Mouse (Mus musculus): ENCODE measurements at regions not wholly inside any gene's neighbourhood (a gene's known extent, or its start where the extent isn't known, plus 50 kb on each side); places are given as distances from the start of the nearest gene placed in this dataset.
A peak's percentile ranks its signal among the peaks of the same experiment; 100 is the strongest.

DNA sequence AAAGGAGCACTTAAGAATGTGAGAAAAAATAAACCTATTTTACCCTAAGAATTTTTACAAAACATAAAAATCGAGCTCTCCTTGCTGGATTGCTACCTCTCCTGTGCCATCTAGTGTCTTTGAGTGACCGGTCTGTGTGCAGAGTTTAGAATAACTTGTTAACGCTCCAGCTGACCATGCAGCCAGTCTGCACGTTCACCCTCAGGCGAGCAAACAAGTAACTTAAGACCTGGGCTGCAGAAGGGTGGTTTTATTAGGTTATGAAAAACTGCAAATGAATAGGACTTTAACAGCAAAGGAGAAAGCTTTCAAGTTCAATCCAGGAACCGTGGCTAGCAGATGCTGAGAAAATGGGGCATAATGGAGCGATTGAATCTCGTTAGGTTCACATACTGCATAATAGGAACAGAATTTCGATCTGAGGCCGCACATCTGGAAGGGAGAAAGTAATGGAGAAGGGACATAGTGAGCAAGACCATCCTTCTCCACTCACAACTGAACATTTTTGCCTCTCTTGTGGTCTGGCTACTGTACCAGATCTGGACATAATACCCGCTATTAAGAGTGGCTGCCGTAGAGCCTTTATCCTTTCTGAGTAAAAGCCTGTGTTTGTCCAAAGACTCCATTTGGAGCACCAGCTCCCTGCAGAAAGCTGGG lies 363.0 kb upstream of the Intu start:
- DNase-seq (ENCODE audit: low read depth, low spot score), result peak; percentile 61

DNA sequence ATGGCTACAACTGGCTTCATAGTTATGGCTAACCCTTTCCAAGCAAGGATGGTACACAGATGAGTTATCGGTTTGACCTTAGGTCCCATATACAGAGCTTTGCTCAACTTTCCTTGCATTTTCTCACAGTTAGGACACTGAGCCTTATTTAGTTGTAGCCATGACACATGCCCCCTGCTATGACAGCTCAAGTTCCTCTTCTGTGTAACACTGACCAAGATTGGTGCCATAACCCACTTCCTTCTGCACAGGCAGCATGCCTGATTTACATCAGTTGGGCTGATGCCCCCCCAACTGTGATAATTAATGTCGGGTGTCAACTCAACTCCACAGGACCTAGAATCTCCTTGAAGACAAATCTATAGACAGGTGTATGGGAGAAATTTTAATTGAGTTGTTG lies 361.5 kb upstream of the Intu start:
- DNase-seq (ENCODE audit: low read depth, low spot score), result no peak

DNA sequence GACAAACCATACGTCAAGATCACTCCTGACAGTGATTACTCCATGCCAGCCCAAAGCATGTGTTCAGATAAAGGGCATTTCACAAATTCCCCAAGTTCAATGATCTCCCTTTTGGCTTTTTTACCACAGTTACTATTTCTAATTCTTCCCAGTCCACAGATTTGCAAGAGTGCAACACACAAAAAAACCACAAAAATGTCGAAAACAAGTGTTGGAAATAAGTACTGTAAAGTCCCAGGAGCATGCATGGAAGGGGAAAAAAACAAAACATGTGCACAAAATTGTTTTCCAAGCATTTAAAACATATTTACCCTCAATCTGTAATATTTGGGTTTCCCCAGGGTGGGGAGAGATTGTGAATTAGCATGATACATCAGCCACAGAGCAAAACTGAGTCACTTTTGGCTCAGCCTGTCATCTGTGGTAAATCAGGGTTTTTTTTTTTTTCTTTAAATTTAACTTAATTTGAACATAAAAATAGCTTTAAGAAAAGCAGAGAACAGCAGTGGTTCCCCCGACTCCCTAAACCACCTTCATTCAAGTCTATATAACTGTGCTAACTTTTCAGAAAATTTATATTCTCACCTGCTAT lies 351.3 kb upstream of the Intu start:
- no peak for DNase-seq (ENCODE audit: low read depth, low spot score)

DNA sequence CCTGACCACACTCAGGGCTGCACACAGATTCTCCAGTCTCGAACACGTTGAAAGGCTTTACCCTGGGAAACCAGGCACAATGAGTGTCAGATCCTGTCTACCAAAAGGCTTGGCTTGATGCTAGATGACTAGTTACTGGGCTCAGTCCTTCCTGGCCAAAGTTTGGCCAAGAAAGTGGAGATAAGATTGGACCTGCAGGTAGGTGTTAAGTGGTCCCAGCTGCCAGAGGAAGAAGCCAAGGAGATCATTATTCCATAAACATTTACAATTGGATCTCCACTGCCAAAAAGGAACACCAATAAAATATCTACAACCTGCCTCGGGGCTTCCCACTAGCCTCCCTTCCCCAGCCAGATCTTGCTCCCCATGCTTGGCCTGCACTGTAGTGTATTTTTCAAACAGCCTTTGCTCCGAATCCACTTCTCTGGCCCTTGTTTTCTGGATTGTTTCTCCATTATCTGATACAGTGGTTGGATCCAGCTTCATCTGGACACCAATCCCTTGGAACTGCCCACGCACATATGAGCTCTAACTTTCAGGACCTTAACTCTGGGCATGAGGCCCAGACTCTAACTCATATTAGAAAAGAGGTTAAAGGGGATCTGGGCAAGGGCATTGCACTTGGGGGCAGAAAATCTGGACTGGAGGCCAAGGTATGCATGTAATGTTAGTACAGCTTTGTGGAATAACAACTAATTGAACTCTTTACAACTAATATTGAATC lies 345.3 kb upstream of the Intu start:
- DNase-seq (ENCODE audit: low read depth, low spot score), result no peak

DNA sequence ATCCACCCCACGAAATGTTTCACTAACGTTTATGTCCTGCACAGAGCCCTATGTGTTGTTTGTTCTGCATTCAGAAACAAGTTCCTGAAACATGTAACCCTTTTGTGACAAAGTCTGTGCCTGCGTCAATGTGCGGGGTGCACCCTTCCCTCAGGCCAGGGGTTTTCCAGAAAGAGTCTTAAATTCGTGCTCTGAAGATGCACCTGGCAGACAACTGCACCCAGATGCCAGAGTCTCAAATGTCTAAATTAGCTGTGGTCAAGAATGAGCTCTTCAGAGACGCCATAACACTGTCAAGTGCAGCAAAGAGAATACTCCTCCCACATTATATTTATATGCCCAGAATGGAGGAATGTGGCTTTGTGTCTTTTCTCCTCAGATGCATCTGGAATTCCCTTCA lies 341.6 kb upstream of the Intu start:
- DNase-seq (ENCODE audit: low read depth, low spot score), result no peak

DNA sequence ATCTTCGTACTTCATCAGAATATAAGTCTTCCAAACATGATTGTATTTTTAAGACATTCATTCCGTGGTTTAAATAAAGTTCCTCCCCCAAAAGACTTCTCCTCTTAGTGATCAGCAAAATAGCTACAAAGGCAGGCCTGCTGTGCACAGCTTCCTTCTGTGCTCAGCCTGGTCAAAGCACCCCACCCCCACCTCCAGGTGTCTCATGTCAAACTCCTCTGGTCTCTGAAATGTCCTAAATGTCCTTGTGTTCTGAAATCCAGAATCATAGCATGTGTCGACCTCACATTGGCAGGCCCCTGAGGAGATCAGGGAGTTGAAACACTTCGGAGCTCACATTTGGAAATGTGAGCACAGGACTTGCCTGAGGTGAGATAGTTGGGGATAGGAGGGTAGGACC lies 341.1 kb upstream of the Intu start:
- no peak for DNase-seq (ENCODE audit: low read depth, low spot score)

DNA sequence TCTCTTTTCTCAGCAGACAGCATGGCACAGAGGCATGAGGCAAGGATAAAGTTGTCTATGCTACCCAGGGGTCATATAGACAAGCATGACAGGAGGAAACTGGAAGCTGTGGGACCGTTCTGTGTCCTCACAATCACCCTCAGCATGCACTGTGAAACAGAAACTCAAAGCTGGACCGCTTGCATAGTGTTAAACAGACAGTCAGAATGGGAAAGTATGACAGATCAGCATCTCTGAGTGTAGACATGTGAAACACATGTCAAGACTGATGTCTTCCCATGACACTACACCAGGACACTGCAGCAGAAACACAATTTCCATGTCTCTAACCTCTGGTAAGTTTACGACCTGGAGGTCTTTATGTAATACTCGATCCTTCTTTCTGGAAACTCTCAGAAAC lies 330.9 kb upstream of the Intu start:
- no peak for DNase-seq (ENCODE audit: low read depth, low spot score)

DNA sequence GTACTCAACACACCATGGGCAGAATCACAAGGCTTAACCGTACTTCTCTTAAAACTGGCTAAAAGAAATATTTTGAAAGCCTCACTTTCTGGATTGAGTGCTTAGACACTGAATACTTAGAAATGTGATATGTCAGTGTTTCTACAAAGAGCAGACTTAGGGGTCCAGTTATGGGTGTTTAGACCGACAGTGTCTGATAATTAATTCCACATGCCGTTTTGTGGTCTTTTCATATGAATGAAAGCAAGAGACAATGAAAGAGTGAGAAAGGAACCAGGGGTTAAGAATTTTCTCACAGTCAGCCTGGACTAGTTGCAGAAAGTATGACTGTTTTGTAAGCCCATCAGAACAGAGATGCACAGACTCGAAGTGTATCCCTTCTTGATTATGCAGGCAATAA lies 324.8 kb upstream of the Intu start:
- peak; percentile 8 for DNase-seq (ENCODE audit: low read depth, low spot score)

DNA sequence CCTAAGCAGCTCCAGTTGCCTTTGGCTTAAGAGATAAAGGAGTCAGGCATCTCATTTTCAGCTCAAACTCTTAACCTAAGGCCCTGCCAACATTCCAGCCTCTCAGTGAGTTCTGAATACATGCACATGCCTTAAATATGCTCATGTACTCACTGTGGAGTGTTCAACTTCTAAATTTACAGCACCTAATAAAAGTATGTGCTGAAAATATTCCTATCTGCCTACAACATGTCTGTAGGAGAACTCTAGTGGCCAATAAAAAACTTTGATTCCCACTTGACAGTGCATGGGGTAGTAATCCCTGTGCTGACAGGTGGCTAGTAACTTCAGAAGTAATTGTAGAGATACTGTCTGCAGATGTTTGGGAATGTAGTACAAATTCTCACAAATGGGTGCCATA lies 319.3 kb upstream of the Intu start:
- no peak for DNase-seq (ENCODE audit: low read depth, low spot score)

DNA sequence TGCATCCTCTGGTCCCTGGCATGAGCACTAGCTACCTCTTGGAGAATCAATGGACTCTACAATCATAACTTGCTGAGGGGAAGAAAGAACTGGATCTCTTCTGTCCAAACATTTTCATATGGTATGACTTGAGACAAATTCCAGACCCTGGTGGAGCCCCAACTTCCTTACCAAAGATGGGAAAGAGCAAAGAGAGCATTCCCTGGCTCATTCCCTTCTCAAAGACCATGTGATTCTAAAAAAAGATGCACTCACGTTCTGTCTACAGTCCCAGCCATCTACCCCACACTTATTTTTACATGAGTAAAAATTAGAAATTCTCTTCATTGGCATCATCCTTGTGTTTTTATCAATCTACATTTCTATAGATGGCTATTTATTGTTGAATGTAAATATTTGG lies 304.3 kb upstream of the Intu start:
- no peak for DNase-seq (ENCODE audit: low read depth, low spot score)

DNA sequence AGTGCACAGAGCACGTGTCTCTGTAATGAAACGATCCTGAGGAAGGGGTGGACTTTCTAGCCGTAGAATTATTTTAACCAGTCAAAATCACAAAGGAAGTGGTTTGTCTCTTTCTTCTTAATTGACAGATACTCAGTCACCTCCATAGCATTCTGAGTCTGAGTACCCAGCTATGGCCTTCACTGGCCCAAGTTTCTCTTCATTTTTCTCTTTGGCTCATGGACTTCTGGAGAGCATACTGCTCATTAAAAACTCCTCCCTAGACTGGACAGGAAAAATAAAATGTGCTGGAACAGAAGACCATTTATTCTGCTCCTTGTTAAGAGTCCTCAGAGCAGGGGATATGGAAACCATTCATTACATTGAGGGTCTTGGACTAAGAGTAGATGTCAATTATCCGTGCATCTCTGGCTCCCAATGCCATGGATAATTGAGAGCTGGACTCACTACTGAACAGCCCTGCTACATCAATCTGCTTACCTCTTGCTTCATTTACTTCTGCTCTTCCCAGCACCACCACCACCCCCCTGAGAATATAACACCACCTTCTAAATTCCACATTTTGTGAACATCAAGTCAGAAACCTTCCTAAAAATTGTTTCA lies 287.5 kb upstream of the Intu start:
- DNase-seq (ENCODE audit: low read depth, low spot score), result no peak

DNA sequence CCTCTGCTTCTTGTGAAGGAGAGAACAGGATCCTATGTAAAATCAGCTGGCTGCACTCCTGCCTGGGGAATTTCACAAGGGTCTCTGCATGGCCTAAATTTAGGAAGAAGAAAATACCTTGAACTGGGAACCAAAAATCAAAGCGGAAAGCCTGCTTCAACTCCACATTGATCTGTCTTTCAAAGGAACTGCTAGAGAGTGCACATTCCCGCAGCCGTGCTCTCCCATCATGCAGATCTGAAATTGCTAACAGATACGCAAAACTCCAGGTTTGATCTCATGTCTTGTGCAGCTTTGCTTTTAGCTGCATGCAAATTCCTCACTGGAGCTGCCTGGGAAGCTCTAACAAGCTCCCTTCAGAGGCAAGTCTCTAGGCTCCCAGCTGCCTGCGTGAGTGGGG lies 276.7 kb upstream of the Intu start:
- no peak for DNase-seq (ENCODE audit: low read depth, low spot score)

DNA sequence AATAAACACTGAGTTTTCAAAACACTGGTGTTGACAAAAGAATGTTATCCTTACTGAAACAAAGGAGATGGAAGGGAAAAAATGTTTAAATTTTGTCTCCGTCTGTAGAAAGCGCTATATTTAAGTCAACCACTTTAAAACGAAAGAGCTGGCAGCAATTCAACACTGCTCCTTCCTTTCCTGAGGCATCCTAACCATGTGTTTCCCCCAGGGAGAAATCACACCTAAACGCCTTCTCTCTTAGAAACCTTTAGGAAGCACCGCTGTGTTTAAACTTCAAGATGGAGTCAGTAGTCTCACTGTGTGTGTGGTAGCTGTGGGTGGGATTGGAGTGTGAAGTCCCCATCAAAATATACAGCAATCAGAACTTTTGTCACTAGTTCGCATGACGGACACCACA lies 268.6 kb upstream of the Intu start:
- DNase-seq (ENCODE audit: low read depth, low spot score), result no peak

DNA sequence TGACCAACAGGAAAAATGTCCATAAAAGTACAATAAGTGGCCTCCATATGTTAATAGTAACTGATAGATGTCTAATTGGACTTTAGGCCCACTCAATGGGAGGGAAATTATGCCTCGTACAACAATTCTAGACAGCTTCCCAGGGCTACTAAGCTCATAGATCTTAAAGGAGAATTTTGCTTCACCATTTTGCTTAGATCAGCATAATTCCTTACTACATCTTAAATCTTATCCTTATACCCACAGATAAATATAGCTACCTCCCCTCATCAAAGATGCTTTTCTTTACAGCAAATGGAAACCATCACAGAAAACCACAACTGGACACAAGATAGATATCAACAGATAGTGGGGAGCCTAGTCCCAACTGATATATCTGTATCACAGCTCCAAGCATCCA lies 263.6 kb upstream of the Intu start:
- DNase-seq (ENCODE audit: low read depth, low spot score), result no peak

DNA sequence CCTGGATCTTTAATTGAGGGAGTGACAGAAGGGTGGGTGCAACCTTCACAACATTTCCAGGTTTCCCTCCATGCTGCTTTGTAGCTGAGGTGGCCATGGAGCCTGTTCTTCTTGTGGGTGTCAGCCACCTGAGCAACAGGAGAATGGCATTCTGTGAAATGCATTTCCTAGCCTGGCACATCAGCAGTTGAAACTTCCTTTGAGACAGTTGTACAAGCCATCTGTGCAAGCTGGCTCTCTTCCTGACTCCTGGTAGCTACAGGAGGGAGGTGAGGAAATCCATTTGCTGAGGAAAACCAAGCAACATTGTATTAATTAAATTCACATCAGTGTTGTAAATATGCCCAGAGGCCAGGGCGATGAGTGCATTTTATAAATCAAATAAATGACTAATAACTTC lies 248.2 kb upstream of the Intu start:
- no peak for DNase-seq (ENCODE audit: low read depth, low spot score)

DNA sequence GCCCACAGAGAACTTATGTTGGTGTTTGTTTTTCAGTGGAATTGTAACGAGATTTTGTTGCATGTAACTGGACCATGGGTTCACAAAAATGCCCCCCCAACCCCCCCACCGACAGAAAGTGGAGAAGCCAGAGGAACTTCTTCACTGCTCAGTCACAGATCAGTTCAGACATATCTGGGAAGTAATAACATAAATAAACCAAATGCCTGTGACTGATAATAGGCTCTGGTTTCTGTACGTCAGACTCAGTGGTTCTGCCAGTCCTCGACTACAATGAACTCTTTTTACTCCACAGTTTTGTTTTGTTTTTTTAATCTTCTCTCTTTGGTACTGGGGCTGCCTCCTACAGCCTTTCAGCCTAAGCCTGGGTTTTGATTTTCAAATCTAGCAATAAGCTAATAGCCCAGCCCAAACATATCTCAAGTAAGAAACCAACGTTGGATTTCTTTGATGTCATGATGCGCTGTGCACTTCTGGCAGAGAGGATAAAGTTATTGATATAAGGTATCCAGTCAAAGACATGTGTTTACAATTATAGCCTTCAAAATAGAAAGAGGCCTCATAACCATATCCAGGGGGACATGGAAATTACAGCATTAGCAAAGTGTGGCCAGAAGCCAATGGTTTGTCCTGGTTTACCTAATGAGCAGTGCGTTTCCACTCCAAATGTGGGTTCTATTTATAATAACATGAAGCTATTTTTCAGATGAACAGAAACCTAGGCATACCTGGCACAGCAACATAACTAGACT lies 244.0 kb upstream of the Intu start:
- DNase-seq (ENCODE audit: low read depth, low spot score), result no peak

DNA sequence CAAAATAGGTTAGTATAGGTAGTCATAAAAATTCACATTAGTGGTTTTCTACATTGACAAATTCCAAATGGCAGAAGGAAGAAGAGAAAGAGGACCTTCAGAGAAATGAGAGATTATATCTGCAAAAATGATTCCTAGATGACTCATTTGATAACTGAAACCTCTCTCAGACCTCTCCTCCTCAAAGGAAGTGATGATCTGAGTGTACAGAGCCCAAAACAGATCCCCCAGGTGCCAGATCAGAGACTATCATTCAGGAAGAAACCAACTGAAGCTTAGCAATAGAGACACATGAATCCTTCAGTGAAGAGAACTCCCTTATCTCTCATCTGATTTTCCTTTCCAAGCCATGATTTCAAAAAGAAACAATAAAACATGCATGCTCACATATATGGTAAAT lies 234.0 kb upstream of the Intu start:
- DNase-seq (ENCODE audit: low read depth, low spot score), result no peak

DNA sequence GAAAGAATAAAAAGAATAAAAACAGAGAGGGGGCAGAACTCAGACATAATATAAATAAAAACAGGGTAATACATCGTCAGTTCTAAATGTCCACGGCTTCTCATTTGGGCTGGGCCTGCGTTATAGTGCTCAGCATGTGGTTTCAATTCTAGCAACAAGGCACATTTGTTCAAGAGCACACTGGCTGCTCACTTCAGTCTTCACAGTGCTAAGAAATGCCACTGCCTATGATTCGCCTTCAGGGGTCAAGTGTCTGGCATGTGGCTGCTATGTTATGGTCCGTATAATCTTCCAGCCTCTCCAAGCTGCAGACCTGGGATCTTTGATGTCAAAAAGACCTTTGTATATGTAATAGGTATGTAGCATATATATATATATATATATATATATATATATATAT lies 210.8 kb upstream of the Intu start:
- peak; percentile 71 for DNase-seq (ENCODE audit: low read depth, low spot score)

DNA sequence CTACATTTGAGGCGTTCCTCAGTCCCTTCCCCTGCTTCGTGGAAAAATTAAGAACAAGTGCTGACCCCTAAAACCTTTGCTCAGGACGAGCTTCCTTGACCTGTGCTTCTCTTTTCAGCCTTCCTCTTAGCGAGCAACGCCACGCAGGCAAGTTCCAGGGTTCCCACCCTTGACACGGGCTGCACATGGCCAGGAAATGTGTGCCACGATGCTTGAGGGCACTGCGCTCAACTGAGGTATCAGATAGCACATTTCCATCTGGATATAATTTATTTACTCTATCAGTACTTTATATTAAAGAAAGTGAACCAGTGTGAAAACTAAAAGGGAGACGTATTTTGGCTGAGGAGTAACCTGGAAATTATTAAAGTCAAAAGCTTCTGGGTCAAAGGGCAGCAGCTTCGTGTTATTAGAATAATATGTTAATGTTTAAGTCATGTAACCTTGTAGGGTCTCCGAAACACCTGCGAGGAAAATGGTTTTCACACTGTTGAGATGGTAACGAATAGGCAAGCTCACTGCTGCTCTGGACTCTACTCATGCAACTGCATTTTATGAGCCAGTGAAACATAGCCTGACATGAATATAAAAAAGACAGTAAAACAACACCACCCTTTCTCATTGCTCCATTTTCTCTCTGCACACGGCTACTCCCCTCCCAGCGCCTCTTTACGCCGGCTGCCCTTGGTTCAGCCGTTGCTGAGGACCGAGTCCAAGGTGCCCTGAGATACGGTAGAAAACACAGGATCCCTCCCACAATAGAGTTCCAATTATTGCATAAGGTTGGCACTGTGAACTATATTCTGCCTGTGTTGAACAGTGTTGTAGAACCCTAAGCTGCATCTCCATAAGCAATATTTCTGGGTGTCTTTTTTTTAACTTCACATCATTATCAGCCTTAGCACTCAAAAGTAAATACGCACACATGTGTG lies 204.9 kb upstream of the Intu start:
- DNase-seq (ENCODE audit: low read depth, low spot score), result peak; percentile 83

DNA sequence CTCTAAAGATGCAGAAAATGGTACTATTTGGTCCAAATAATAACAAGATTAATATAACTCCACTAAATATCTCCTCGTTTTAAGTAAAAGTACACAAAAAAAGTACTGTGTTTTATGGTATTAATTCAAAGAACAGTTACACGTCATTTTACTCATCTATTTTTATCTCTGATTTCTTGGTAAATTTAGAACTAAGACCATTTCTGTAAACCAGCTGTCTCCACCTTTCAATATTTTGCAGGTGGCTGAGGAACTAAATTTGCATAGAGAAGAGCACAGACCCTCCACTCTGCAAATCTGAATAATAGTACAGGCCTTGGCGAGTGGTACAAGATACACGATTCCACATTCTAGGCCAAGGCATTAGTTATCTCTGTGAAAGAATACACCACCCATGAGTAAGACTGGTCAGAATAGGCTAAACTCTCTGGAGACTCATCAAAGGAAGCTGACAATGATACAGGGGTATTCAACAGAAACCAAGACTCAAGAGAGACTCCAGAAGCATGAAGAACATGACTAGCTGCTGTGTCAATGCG lies 191.5 kb upstream of the Intu start:
- no peak for DNase-seq (ENCODE audit: low read depth, low spot score)

DNA sequence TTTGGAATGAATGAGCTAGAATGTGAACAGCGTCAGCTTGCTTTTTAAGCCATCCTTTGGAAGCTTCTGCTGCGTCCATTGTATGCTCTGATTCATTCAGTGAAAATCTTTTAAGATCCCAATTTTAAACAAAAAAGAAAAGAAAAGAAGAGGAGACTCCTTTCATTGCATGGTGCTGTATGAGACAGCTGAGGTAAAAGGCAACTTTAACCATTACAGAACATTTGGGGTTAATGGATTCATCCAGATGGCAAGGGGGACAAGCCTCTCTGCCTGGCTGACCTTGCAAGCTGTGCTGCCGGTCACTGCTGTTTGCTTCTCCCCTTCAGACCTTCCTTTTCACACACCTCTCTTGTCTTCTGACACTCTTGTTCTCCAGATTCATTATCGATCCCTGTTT lies 176.0 kb upstream of the Intu start:
- DNase-seq (ENCODE audit: low read depth, low spot score), result no peak
